Mouse (Mus musculus) heart, adult 2 months (tissue): ENCODE measurements around the gene Tle6. TPM values are rescaled to one million over a fixed set of nuclear protein-coding genes. Genes with fewer than 3 reads are reported as not detected.

Source experiments
- DNase-seq, 2 experiments: peaks; one replicate each; pipeline ENCODE4 v3.0.0; 2021
- H3K27ac ChIP-seq: fragments of 200-600 bp; 2 replicates; pipeline ENCODE4 v1.8.1; 2022
- H3K27me3 ChIP-seq: fragments of 200-500 bp; 2 replicates; pipeline ENCODE4 v1.6.1; 2012; ENCODE audit warnings: mild to moderate bottlenecking, low read length, inconsistent platforms, mixed read lengths; ENCODE audit not compliant: control insufficient read depth, insufficient read depth
- H3K36me3 ChIP-seq: fragments of 200-500 bp; 2 replicates; pipeline ENCODE4 v1.6.1; 2012; ENCODE audit warnings: low read length, inconsistent platforms; ENCODE audit not compliant: control insufficient read depth, insufficient read depth
- H3K4me1 ChIP-seq: fragments of 200-500 bp; 2 replicates; pipeline ENCODE4 v1.6.1; 2011; ENCODE audit warnings: low read length; ENCODE audit not compliant: control insufficient read depth, insufficient read depth
- H3K4me3 ChIP-seq: fragments of 200-600 bp; 2 replicates; pipeline ENCODE4 v1.8.1; 2022
- H3K79me2 ChIP-seq: fragments of 200-500 bp; replicated peaks from 2 replicates; pipeline ENCODE4 v1.6.1; 2012; ENCODE audit warnings: mild to moderate bottlenecking, inconsistent platforms, low read length, moderate library complexity, mixed read lengths; ENCODE audit not compliant: control insufficient read depth, insufficient read depth
- H3K9ac ChIP-seq: fragments of 200-500 bp; 2 replicates; pipeline ENCODE4 v1.6.1; 2012; ENCODE audit warnings: low read depth, mild to moderate bottlenecking, control low read depth, inconsistent platforms, low read length, mixed read lengths
- CTCF ChIP-seq: fragments of 200-600 bp; IDR thresholded peaks from 2 replicates; pipeline ENCODE4 v1.8.1; 2022; ENCODE audit warnings: antibody characterized with exemption, mild to moderate bottlenecking, moderate library complexity
- EP300 ChIP-seq: fragments of 200-500 bp; IDR thresholded peaks from 2 replicates; pipeline ENCODE4 v1.6.1; 2011; ENCODE audit warnings: low read depth, low read length, control low read depth; ENCODE audit not compliant: insufficient read depth
- POLR2A ChIP-seq: fragments of 200-500 bp; IDR thresholded peaks from 2 replicates; pipeline ENCODE4 v1.6.1; 2011; ENCODE audit warnings: mild to moderate bottlenecking, low read depth, low read length, control low read depth; ENCODE audit not compliant: insufficient read depth
- WGBS: fragments of 180-500 bp; shearing (Covaris S2); methylation state at CpG from one replicate; pipeline ENCODE4 v1.1.7; 2018; 5-methylcytosine and 5-hydroxymethylcytosine counted together
- intact Hi-C: fragments of 180-260 bp; cut with DNase I; formaldehyde crosslinking; loops from one replicate; pipeline ENCODE4 v1.15.1; 2025
- polyA plus RNA-seq: library from polyadenylated mRNA; depleted of rRNA; stranded (reverse); fragments of >200 nt; gene quantifications from 2 replicates; pipeline ENCODE4 v1.2.3, GENCODE M21; 2012; rRNA removed
- total RNA-seq, 2 experiments: library from RNA; stranded (reverse); gene quantifications; 2 replicates each; pipeline ENCODE4 v1.2.3; 2021

Gene Tle6
- total and polyA plus RNA-seq, 3 experiments, result 5.1 to 19.0 (median 7.7) TPM

- Histone ChIP-seq H3K9ac (peak overlapping the region; percentile 95), H3K27ac (peak overlapping the region; percentile 88), H3K4me1 (peaks cover 33% of the 10 kb centered on the region), H3K27me3 (no peaks in the 10 kb centered on the region), H3K79me2 (peaks cover 16% of the 10 kb centered on the region), H3K36me3 (no peaks in the 10 kb centered on the region), H3K4me3 (peak overlapping the region; percentile 77)
- intact Hi-C loops, result no loop called here
- 66% methylated on average over 7 of the region's 7 CpGs for WGBS
- no peak for TF ChIP-seq CTCF
- TF ChIP-seq EP300, result no peak
- TF ChIP-seq POLR2A, result no peak
- no peak for DNase-seq
These were observed 58.0 kb downstream of the Tle6 start for GRCm38 (mm10) chr10:81542727-81543460.

- intact Hi-C loops, result no loop called here
These were observed 59.1 kb downstream of the Tle6 start for GRCm38 (mm10) chr10:81541803-81542202.

GRCm38 (mm10) chr10:81541363-81541762 is 59.5 kb downstream of the Tle6 start:
- TF ChIP-seq POLR2A (no peak), EP300 (no peak), CTCF (no peak)

More at GRCm38 (mm10) chr10:81541803-81542202, 59.1 kb downstream of the Tle6 start:
- 8% methylated on average over 10 of the region's 10 CpGs for WGBS
- peak; percentile 82 to 88 for DNase-seq
- H3K79me2 ChIP-seq, result peaks cover 19% of the 10 kb centered on the region
- peak overlapping the region; percentile 62 for H3K9ac ChIP-seq
- peak overlapping the region; percentile 47 for H3K4me3 ChIP-seq
- H3K27ac ChIP-seq, result peak overlapping the region; percentile 88
- TF ChIP-seq POLR2A, result peak; percentile 58
- no peak; the same call in 1 of the 2 replicates for TF ChIP-seq EP300
- TF ChIP-seq CTCF, result no peak
- peaks cover 35% of the 10 kb centered on the region for H3K4me1 ChIP-seq
- H3K36me3 ChIP-seq, result no peaks in the 10 kb centered on the region
- no peaks in the 10 kb centered on the region for H3K27me3 ChIP-seq

More at GRCm38 (mm10) chr10:81541363-81541762, 59.5 kb downstream of the Tle6 start:
- H3K27ac ChIP-seq, result peak overlapping the region; percentile 88
- peak overlapping the region; percentile 47 for H3K4me3 ChIP-seq
- no peaks in the 10 kb centered on the region for H3K36me3 ChIP-seq
- H3K9ac ChIP-seq, result peak overlapping the region; percentile 55
- intact Hi-C loops, result no loop called here
- 17% methylated on average over 5 of the region's 5 CpGs for WGBS
- H3K27me3 ChIP-seq, result no peaks in the 10 kb centered on the region
- DNase-seq, result no peak
- peaks cover 19% of the 10 kb centered on the region for H3K79me2 ChIP-seq
- peaks cover 35% of the 10 kb centered on the region for H3K4me1 ChIP-seq

Other genes starting within 250 kb of the Tle6 start
- 10 to 100 TPM; 10.6 to 11.1 TPM for gene Mfsd12, start 243.6 kb downstream of the Tle6 start, total RNA-seq
- 9.6 and 10.5 TPM in 2 replicates for gene Mfsd12, start 243.6 kb downstream of the Tle6 start, polyA plus RNA-seq
- 1 to 10 TPM in 1 of 2 experiments, under 1 TPM in 1; 0.64 to 1.1 TPM for gene 4930404N11Rik, start 235.3 kb downstream of the Tle6 start, total RNA-seq
- gene 4930404N11Rik, start 235.3 kb downstream of the Tle6 start, polyA plus RNA-seq, result 0.32 and 1.2 TPM in 2 replicates
- 10 to 100 TPM; 29.9 to 31.5 TPM for gene Fzr1, start 222.6 kb downstream of the Tle6 start, total RNA-seq
- 49.3 and 56.1 TPM in 2 replicates for gene Fzr1, start 222.6 kb downstream of the Tle6 start, polyA plus RNA-seq
- gene Dohh, start 216.6 kb downstream of the Tle6 start, total RNA-seq, result 10 to 100 TPM; 46.6 to 53.8 TPM
- gene Dohh, start 216.6 kb downstream of the Tle6 start, polyA plus RNA-seq, result 48.5 and 56.9 TPM in 2 replicates
- 1 to 10 TPM in 1 of 2 experiments, under 1 TPM in 1; 0.73 to 1.9 TPM for gene Gm48551, start 216.6 kb downstream of the Tle6 start, total RNA-seq
- 2.1 and 3.5 TPM in 2 replicates for gene Gm48551, start 216.6 kb downstream of the Tle6 start, polyA plus RNA-seq
- gene Gm48552, start 212.1 kb downstream of the Tle6 start, total RNA-seq, result 1 to 10 TPM in 1 of 2 experiments, not detected in 1; 1.2 TPM
- 0.88 and 1.2 TPM in 2 replicates for gene Gm48552, start 212.1 kb downstream of the Tle6 start, polyA plus RNA-seq
- 1 to 10 TPM; 2.0 to 2.3 TPM for gene Smim24, start 208.0 kb downstream of the Tle6 start, total RNA-seq
- 8.3 and 8.6 TPM in 2 replicates for gene Smim24, start 208.0 kb downstream of the Tle6 start, polyA plus RNA-seq
- 100 to 1,000 TPM in 1 of 2 experiments, 10 to 100 TPM in 1; 94.2 to 104 TPM for gene Nfic, start 145.4 kb downstream of the Tle6 start, total RNA-seq
- 59.9 and 80.1 TPM in 2 replicates for gene Nfic, start 145.4 kb downstream of the Tle6 start, polyA plus RNA-seq
- gene Celf5, start 118.4 kb downstream of the Tle6 start, total RNA-seq, result under 1 TPM in 1 of 2 experiments, not detected in 1; 0.16 TPM
- gene Celf5, start 118.4 kb downstream of the Tle6 start, polyA plus RNA-seq, result 0.39 and 0.73 TPM in 2 replicates
- 10 to 100 TPM; 68.6 to 74.2 TPM for gene Ncln, start 104.7 kb downstream of the Tle6 start, total RNA-seq
- gene Ncln, start 104.7 kb downstream of the Tle6 start, polyA plus RNA-seq, result 107 and 116 TPM in 2 replicates
- 1 to 10 TPM in 1 of 2 experiments, under 1 TPM in 1; 0.81 to 1.1 TPM for gene S1pr4, start 100.9 kb downstream of the Tle6 start, total RNA-seq
- gene S1pr4, start 100.9 kb downstream of the Tle6 start, polyA plus RNA-seq, result 2.0 and 3.1 TPM in 2 replicates
- 1 to 10 TPM; 1.1 to 1.5 TPM for gene Gna15, start 76.8 kb downstream of the Tle6 start, total RNA-seq
- 1.1 and 1.2 TPM in 2 replicates for gene Gna15, start 76.8 kb downstream of the Tle6 start, polyA plus RNA-seq
- gene Gna11, start 55.9 kb downstream of the Tle6 start, total RNA-seq, result 10 to 100 TPM; 46.6 to 53.5 TPM
- gene Gna11, start 55.9 kb downstream of the Tle6 start, polyA plus RNA-seq, result 68.0 and 81.9 TPM in 2 replicates
- 1,000 to 10,000 TPM in 1 of 2 experiments, 100 to 1,000 TPM in 1; 982 to 1,113 TPM for gene Aes, start 41.6 kb downstream of the Tle6 start, total RNA-seq
- 2,586 and 3,063 TPM in 2 replicates for gene Aes, start 41.6 kb downstream of the Tle6 start, polyA plus RNA-seq
- 1 to 10 TPM; 6.8 to 7.4 TPM for gene Tle2, start 26.5 kb downstream of the Tle6 start, total RNA-seq
- gene Tle2, start 26.5 kb downstream of the Tle6 start, polyA plus RNA-seq, result 40.9 and 43.8 TPM in 2 replicates
- gene BC025920, start 5.2 kb upstream of the Tle6 start, total RNA-seq, result 1 to 10 TPM; 2.5 to 3.7 TPM
- 1.9 and 2.5 TPM in 2 replicates for gene BC025920, start 5.2 kb upstream of the Tle6 start, polyA plus RNA-seq
- gene Sirt6, start 26.7 kb upstream of the Tle6 start, total RNA-seq, result 1 to 10 TPM; 7.0 to 7.9 TPM
- gene Sirt6, start 26.7 kb upstream of the Tle6 start, polyA plus RNA-seq, result 11.5 and 15.4 TPM in 2 replicates
- 1 to 10 TPM; 7.8 to 7.9 TPM for gene Ankrd24, start 27.5 kb upstream of the Tle6 start, total RNA-seq
- gene Ankrd24, start 27.5 kb upstream of the Tle6 start, polyA plus RNA-seq, result 33.7 and 46.5 TPM in 2 replicates
- gene Gm10778, start 48.0 kb upstream of the Tle6 start, total RNA-seq, result 1 to 10 TPM; 2.1 to 2.4 TPM
- gene Gm10778, start 48.0 kb upstream of the Tle6 start, polyA plus RNA-seq, result 0.59 and 1.2 TPM in 2 replicates
- 1 to 10 TPM; 3.7 to 5.7 TPM for gene Zfp433, start 103.8 kb upstream of the Tle6 start, total RNA-seq
- 0.62 and 3.1 TPM in 2 replicates for gene Zfp433, start 103.8 kb upstream of the Tle6 start, polyA plus RNA-seq
- gene Gm3055, start 170.1 kb upstream of the Tle6 start, total RNA-seq, result 1 to 10 TPM; 1.2 to 2.7 TPM
- 0.33 and 1.7 TPM in 2 replicates for gene Gm3055, start 170.1 kb upstream of the Tle6 start, polyA plus RNA-seq
- 1 to 10 TPM; 1.1 to 1.2 TPM for gene Gm4767, start 211.1 kb upstream of the Tle6 start, total RNA-seq
- not detected in 2 replicates for gene Gm4767, start 211.1 kb upstream of the Tle6 start, polyA plus RNA-seq